Mouse (Mus musculus) cerebellum, postnatal 10 days (tissue): ENCODE measurements around the gene Hoxa11.
A peak's percentile ranks its signal among the peaks of the same experiment; 100 is the strongest.

Experiments
- DNase-seq, 2 experiments: peaks; one replicate each; pipeline ENCODE4 v3.0.0; 2021; ENCODE audit warnings: mixed read lengths in 2 of 2

Hoxa11 gene

DNA sequence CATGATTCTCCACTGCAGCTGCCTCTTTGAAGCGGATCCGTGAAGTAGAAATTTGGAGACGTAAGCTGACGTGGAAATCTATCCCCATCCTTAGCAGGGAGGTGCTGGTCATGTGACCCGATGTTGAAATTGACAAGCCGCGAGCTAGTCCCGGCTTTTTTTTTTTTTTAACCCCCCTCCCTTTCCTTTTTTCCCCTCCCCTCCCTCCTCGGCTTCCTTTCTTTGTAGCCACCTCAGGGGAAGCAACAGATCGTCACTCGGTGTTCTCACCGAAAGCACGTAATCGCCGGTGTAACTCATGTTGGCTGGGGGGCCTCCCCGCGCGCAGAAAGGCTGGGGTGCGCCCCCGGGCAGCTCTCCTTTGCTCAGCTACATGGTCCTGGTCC lies at the start of gene Hoxa11:
Hoxa11 (minus strand) TSS at position 54 of the 386 bp plus-strand sequence.
- DNase-seq = no peak

DNA sequence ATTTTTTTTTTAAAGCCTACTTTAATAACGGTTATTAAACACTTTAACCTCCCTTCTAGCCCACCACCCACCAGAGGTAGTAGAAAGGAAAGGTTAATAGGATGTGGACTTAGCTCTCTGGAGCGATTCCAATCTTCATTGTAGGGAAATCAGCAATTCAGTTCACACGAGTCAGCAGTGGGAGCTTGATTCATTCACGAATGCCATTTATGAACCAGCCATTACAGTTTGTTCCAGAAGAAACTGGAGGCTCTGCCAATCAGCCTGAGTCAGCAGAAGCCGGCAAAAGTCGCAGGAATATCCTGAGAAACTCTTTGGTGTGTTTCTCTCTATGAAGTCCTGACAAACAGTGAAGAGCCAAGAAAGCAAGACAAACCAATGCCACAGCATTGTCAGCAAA lies 49.0 kb upstream of the Hoxa11 start:
- DNase-seq = no peak

DNA sequence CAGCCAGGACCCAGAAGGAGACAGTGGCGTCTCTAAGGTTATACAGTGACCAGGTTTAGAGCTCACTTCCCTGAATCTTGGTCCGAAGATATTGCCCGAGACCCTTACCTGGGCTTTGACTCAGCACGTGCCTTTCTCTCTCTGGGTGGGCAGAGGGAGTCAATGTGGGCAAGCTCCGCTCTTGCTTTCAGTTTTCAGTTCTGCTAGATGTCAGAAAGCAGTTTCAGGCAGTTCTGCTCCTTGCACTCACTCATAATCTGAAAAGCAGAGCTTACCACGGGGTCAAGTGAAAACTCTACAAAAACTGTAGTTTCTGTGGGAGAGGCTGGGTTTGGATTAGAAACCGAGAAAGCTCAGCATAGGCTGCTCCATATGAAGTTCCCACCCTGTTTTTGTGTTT lies 46.7 kb upstream of the Hoxa11 start:
- no peak for DNase-seq

DNA sequence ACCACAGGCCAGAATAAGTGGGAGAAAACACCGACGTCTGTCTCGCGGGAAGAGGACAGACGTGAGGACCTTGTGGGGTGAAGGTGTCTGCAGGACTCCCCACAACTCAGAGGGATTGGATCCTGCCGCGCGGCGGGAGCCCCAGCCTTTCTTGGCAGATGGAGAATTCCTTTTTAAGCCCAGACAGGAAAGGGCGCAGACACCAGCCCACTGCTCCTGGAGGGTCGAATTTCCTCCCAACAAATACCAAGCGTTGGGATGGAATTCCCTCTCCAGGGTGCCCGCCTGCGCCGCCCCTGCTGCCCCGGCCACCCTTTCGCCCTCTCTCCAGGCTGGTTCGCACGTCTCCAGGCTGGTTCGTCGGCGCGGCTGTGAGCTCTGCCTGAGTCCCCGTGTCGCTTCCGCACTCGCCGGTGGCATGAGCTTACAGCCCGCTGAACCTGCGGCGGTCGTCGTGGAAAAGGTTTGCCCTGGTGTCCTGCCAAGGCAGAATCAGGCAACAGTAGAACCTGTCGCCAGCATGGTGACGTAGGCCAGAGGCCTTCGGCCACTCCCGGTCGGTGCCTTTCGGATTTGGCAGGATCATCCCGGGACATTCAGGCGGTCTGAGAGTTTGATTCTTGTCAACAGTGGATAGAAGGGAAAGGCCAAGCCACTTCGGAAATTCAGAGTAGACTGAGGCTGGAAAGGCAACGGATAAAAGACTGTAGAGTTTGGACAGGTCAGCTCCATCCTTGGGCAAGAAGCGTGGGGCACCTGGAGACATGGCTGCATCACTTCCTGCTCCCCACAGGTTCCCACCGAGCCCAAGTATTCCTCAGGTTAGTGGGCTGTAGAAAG lies 45.6 kb upstream of the Hoxa11 start:
- DNase-seq = peak; percentile 26 to 37

DNA sequence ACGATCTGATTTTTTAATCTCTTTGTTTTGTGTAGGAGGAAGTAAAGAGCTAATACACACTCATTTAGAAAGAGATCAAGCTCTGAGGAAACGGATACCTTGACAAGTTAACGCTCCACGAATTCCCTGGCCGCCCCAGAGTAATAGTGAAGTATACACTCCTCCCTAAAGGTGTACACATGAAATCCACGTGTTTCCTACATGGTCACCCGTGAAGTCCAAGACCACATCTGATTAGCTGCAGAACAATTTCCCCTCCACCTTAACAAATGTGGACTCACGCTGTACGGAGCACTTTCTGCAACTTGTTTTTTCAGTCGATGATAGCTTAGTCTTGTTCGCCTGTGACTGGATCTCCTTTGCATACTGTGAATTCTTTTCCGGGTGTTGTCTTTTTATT lies 44.6 kb upstream of the Hoxa11 start:
- DNase-seq = no peak

DNA sequence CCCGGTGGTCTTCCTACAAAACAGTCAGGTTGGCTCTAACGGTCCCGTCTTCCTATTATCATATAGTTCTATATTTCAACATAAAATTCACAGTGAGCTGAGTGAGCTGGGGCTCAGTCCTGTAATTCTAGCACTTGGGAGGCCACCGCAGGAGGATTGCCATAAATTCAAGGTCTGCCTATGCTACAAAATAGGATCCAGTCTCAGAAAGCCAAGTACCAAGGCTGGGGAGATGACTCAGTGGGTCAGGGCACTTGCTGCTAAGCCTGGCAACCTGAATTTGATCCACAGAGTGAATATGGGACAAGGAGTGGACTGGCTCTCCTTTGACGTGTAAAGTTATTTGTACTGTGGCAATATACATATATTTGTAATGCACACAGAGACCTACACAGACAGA lies 38.3 kb upstream of the Hoxa11 start:
- no peak for DNase-seq

DNA sequence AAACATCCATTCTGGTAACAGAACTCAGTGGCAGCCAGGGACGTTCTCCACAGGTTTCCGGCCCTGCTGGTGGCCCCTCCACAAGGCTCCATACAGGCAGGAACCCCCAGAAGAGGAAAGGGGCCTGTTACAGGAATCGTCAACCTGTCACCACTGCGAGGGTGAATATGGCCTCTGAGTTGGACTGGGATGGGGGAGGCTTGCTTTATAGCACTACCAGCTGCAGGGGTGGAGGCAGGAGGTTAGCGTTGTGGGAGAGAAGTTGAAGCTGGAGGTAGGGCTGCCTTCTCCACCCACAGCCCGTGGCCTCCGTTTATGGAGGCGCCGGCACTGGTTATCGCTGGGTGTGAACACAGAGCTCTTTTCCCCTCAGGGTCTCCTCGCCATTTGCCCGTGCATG lies 35.5 kb upstream of the Hoxa11 start:
- no peak for DNase-seq

DNA sequence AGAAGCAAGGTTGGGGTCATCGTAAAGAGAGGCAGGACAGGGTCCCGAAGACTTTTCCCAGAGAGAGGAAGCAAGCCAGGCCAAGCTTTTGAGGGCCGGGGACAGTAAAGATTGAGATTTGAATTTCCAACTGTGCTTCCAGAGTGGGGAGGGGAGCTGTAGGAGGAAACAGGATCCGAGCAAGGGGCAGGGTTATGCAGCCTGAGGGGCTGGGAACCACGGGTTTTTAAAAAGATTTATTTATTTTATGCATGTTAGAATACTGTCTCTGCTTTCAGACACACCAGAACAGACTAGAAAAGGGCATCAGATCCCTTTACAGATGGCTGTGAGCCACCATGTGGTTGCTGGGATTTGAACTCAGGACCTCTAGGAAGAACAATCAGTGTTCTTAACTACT lies 31.3 kb upstream of the Hoxa11 start:
- DNase-seq = no peak

DNA sequence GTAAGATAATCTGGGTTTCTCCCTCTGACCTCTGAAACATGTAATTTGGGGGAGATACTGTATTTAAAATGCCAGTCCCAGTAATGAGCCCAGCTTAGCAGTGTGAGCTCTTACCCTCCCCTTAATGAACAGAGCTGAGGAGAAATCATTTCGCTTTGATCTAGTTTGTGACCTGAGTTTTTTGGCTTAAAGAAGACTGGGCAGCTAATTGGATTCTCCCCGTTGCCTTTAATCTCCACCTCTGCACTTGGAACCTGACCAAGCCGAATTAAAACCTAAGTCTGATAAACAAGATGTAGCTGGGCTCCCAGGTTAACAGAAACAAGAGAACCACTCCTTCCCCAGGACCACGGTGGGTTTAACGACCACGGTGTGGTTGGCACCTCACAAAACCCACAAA lies 30.8 kb upstream of the Hoxa11 start:
- no peak for DNase-seq

DNA sequence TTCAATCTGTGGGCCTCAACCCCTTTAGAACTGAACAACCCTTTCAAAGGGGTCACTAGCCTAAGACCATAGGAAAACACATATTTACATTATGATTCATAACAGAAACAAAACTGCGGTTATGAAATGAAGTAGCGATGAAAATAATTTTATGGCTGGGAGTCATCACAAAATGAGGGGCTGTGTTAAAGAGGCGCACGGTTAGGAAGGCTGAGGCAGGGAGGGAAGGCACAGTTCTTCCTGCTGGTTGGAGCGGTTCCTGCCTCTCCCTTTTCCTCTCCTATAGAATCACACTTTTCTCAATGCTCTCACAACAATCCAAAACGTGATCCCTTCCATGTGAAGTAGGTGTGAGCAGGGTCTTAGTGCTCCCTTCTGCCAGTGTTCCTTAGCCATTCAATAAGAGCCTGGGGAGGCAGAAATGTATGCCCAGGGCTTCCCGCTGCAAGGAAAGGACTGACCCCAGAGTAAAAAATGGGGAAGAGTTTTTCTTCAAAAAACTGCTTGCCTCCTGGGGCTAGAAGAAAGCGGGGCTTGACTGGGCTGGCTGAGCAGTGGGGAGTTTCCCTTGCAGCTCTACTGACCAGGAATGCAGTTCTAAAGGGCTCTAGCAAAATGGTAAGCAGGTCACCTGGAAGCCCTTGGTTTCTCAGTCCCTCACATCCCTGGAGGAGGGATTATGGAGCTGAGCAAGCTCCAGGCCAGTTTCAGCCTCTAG lies 30.1 kb upstream of the Hoxa11 start:
- DNase-seq = no peak

DNA sequence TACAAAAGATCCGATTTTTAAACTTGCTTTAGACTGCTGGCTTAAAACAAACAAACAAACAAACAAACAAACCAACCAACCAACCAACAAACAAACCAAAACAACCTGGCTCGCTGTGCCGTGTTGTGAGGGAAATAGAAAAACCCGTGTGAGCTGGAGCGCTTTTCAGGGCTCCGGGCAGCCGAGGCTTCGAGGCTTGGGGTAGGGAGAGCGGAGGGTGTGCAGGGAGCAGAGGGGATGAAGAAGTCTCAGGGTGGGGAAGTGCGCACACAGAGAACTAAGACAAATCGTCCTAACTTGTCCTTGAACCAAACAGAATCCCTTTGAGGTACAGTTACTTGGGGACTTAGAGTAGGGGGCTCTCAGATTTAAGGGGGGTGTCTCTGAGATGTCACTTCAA lies 29.0 kb upstream of the Hoxa11 start:
- no peak for DNase-seq

DNA sequence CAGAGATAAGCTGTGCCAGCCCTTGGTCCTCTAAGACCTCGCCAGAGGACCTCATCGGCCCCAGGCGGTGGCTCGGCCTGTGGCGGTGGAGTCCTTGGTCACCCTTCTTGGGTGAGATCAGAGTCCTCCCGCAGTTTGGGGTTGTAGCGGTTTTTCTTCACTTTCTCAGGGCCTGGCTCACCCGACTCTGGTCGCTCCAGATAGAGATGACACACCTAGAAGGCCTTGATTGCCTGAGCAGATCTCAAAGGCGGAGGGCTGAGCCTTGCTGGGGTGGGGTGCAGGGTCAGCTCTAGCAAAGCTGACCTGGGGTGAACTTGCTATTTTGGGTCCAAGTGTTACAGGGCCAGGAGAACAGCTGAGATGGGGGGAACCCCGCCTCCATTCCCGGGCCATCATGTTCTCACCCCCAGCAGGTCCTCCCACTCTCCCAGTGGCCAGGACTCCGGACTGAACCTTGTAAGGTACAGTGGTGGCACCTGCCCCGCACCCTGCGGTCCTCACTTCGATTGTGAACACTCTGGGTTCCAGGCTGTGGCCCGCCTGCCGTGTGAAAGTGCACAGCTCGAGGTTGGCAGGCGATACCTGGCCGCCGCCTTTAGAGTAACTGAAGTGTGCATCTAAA lies 28.2 kb upstream of the Hoxa11 start:
- peak in 1 of 2 experiments; percentile 29 for DNase-seq

DNA sequence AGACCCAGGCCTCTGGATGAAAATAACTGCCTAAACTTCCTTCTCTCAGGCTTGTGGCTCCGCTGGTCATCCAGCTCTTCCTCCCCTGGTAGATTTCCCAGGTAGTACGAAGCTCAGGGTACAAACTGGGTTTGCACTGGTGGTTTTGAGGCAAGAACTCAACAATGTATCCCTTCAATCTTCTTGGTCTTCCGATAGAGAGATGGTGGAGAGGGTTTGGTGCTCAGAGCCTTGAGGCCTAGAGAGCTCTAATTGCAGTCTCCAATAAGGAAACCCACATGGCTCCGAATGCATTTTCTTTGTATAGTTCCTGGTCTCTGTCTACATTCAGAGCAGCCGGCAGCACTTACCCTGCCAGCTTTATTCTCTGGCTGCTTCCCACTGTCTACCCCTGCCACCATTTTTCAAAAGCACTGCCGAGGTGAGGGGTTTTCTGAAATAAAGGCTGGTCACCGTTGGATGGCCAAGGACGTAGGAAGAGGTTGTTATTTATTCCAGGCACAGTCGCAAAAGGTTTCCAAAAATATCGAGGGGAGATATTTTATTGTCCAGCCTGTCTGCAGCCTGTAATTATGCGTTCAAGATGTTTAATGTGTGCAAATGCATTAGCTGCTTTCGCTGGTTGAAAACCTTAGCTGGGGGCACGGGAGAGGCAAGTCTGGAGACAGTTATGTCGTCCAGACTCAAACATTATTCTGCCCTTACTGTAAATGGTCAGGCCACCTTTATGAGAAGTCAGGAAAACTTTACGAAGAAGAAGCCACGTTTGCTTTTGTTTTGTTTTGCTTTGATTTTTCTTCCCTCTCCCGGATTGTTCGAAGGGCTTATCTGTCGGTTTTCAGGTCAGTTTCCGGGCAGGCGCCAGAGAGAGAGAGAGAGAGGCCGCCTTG lies 27.4 kb upstream of the Hoxa11 start:
- DNase-seq = no peak

DNA sequence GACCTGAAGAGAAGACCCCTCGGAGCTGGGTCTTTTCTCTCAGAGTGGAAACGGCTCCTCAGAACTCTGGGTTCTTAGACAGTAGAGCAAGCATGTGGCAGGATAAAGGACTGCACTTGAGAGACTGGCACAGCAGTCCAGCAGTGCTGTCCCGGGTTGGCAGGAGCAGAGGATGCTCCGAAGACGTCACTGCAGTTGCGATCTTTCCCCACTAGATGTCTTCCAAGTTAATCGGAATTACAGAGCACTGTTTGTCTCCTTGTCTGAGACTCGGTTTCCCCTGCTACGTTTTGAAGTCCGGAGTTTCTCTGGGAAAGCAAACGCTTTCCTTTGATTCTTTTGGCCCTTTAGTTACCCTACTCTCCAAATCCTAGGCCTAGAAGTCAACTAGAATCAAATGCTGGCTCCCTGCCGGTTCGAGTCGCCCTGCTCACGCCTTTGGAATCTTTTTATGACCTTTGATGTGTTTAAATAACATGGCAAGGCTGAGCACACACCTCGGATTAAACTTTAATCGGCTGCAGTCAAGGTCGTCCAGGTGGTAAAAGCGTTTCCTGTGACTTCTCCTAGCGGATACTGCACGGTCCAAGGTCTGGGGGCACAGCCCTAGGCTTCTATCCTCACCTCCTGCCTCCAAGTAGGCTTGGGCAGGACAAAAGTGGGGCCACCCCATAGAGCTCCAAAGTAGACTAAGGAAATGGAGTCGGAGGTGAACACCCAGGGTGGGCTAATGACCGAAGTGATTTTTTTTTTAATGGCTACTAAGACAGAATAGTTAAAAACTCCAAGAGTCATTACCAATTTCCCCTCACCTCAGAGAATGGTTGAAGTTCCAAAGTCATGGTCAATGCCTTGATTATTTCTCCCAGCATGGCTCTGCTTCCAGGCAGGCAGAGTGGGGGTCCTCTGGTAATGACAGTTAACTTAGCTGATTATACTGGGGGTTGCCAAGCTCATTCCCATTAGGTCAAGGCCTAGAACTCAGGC lies 25.2 kb upstream of the Hoxa11 start:
- DNase-seq = peak; percentile 79 to 84

DNA sequence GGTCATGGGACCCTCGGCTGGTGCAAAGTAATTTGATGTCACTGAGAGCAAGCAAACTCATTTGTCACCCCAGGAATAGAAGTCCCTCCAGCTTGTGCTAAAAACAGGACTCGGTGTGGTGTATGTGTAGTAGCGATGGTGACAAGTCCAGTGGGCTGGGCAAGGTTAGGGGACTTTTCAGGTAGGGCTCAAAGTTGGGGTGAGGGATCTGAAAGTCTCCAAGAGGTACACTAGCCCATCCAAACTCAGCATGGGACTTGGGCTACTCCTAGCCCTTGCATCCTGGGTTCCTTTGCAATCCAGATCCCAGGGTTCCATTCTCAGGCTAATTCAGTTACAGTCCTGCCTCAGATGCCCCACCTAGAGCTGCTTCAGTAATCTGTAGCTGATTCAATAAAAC lies 23.1 kb upstream of the Hoxa11 start:
- DNase-seq = no peak

DNA sequence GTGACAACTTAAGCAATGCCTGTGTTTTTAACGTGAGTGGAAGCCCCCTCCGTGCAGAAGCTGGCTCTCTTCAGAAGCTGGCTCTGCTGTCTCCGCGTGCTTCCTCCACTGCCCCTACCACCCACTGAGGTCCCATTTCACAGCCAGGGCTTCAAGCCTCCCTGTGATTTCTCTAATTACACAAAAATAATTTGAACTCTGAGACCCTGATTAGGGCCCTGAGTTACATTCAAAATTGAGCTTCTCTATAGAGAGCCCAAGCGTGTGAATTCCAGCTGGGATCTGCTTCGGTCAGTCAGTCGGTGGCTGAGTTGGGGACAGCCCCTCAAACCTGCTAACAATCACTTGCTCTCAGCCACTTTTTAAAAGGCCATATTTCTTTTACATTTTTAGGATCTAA lies 22.7 kb upstream of the Hoxa11 start:
- no peak for DNase-seq

DNA sequence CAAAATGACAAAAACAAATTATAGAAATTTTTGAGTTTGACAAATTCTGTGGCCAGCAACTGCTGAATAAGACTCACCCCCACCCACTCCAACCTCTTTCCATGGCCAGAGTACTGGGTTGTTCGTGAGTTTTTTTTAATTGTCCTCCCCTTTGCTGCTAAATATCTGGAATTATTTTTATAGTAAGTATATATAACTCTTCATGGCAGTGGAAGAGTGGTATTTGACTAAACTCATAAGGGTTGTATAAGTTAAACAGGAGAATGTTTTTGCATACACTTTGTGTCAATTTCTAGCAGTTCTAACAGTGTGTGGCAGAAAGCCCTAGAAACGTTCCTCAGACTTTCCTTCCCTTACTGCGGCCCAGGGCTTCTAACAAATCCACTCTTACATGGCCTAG lies 22.1 kb upstream of the Hoxa11 start:
- DNase-seq = no peak

DNA sequence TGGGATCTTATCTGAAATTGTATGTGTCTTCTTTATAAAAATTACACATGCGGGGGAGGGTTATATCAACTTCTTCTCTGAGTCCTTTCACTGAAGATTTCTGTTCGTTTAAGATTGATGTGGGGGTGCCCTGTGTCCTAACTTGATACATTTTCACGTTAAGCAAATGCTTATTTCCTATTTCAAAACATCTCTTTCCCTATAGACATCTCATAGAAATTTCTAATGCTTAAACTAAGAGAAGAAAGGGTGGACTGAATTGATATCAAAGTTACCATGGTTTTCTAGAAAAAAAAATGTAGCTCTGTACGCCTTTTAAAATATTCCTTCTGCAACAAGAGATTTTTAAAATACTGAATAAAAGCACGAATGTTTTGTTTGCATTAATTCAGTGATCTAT lies 21.6 kb upstream of the Hoxa11 start:
- DNase-seq = no peak

DNA sequence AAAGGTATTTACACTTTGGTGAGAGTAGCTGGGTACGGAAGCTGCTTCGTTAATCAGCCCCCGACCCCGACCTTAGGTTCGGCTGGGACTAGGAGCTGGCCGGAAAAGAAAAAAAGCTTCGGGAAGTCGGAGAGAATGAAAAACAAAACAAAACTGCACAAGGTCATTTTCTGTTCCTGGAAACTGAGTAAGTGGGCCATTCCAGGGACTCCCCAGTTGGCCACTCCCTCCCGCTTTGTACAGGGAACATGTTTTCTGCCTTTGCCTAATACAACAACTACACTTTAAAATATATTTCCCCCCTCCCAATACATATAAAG lies 21.0 kb upstream of the Hoxa11 start:
- no peak for DNase-seq

DNA sequence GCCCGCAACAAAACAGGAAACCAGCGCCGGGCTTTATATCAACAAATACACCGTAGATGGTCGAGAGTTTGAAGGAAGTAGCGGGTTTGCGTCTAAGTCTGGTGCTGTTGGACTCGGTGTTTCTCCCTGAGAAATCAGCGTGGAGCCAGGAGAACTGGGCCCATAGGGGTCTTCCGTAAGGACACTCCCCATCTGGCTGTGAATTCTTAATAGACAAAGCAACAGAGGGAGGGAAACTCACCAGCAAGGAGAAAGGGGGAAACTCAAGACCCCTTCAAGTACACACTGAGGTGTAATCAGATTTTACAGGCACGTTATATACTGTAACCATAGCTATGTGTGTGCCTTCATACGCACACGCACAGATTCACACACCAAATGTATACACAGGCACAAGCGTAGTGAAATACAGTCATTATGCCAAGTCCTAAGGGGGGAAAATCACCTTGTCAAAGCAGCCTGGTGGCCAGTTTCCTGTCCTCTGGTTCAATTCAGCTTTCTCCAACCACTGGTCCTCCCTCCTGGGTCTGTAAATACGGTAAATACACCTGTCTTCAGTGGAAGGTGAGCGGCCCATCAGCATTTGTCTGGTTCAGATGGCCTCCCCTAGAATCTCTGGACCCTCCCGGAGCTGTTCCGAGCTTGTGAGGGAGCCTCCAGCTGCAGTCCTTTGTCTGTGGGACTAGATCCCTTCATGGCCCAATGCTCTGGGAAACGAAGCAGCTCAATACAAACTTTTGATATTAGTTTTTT lies 20.5 kb upstream of the Hoxa11 start:
- peak in 1 of 2 experiments; percentile 28 for DNase-seq

DNA sequence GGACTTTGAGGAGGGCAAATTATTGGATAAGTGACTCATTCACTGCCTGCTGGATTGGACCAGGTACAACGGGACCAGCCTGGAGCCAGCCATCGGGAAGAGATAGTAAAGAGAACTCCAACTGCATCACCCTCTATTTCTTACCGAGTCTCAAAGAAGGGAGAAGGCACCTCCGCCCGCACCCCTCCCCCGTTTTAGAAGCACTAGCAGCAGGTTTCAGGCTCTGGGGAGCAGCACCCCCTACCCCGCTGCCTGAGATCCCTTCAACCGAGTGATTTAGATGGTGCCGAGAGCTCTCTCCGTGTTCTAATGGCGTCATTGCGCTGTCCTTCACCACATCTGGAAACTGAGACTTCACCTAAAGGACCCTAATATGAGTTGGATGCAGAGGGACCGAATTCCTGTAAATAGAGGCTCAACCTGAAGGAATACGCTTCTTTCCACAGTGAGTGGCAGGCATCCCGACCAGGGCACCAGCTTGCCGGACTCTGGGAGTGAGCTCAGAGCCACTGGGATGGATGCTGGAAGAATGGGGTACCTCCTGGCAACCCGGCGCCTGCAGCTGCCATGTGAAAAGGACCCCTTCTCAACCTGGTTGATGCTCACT lies 19.8 kb upstream of the Hoxa11 start:
- DNase-seq = peak in 1 of 2 experiments; percentile 15
